Mouse (Mus musculus) kidney, postnatal 4 days (tissue): ENCODE results near the gene Il11ra1.
A peak's percentile ranks its signal among the peaks of the same experiment; 100 is the strongest.
"Not testable (repeated sequence)": the region's sequence is repeated elsewhere in the genome, so short reads cannot be mapped to it uniquely, and the experiment has no call there.

Source experiments
- DNase-seq, 2 experiments: peaks; one replicate each; pipeline ENCODE4 v3.0.0; 2021; ENCODE audit warnings: mixed read lengths in 2 of 2

Il11ra1 gene

DNA sequence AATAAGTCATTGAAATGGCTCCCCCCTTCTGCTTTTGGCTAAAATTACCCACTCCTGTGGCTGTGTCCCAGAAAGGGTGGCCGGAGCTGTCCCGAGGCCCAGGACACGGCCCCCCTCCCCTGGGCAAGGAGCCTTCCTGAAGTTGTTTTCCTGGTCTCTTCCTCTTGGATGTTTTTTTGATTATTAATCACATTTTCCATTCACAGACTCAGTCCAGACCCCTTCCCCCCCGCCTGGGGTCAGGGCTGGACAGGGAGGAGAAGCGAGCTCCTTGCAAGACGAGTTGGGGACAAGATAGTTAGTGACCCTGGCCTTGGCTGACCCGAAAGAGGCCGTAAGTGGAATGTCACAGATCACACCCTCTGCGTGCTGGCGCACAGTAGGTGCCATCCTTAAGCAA is at the start of gene Il11ra1:
Gene Il11ra1, plus strand, starts transcription at position 207 of the 400 bp plus-strand sequence.
- not testable (repeated sequence) for DNase-seq

GRCm38 (mm10) chr4:41653296-41653695 is 46.5 kb upstream of the Il11ra1 start:
- DNase-seq: peak; percentile 90 to 92

- DNase-seq: no peak
These were observed 46.1 kb upstream of the Il11ra1 start for GRCm38 (mm10) chr4:41653730-41654129.

- DNase-seq: peak; percentile 88 to 89
These were observed 45.6 kb upstream of the Il11ra1 start for GRCm38 (mm10) chr4:41654217-41654616.

DNA sequence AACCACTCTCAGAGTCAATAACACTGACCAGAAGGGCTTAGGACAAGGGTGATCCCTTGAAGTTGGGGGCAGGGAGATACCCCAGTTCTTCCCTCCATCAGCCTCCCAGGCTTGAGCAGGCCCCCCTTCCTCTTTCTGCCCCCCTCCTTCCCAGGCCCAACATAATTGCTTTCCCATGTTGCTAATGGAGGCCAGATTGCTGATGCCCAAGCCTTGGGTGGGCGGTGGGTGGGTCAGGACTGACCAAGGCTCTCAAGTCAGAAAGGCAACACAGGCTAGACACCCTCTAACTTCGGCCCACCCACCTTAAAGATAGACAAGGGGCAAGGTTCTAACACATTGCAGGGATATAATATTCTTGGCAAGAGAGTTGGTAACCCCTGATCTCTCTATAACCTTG is 44.3 kb upstream of the Il11ra1 start:
- DNase-seq: no peak

DNA sequence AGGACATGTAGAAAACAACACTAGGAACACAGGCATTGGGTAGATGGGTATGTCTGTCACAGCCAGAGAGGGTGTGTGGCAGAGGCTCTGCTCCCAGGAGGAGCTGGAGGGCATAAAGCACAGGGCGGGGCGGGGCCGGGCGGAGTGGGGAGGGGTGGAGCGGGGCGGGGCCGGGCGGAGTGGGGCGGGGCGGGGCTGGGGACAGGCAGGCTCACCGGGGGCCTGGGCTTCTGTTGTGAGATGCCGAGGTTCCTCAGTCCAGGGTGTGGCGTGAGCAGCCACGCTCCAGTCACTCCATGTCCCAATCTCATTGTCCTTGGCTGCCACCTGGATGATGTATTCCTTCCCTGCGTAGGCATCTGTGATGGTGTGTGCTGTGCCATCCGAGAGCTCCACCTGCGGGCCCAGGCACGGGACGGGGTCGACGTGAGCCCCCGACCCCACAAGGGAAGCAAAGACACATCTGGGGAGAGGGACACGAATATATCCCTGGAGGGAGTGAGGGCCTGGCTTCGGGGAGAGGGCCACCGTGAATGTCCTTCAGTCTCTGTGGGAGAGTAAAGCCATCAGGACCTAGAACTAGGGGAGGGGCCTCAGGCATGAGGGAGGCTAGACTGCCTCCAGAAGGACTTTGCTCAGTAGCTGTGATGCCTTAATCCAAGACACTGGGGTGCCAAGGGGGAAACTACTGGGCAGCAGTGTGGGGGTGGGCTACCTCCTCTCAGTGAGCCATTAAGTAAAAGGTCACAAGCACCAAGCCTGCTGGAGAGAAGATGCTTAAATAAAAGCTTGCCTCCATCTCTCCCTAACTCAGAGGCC is 41.0 kb upstream of the Il11ra1 start:
- DNase-seq: peak; percentile 61 to 75

GRCm38 (mm10) chr4:41659556-41659955 is 40.2 kb upstream of the Il11ra1 start:
- DNase-seq: no peak

DNA sequence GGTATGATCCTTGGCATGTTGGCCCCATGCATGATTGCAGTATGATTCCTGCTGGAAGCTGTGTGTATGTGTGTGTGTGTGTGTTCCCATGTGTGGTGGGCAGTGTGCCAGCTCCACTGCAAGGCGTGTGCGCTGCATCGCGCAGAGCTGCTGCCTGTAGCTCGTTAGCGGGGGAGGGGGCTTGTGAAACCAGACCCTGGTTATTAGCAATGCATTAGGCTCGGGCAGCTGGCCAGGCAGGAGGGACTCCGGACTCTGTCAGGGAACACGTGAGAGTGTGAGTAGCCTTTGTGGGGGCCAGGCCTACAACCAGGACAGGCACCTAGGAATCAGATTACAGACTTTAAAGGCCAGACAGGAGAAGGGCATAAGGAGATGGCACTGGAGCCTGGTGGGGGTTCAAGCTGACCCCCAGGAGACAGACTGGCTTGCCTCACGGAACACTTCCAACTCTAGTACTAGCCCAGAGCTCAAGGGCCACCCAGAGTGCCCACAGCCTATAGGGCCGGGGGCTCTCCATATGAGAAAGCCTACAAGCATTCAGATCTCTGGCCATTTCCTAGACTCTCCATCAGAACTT is 38.8 kb upstream of the Il11ra1 start:
- peak; percentile 77 to 87 for DNase-seq

DNA sequence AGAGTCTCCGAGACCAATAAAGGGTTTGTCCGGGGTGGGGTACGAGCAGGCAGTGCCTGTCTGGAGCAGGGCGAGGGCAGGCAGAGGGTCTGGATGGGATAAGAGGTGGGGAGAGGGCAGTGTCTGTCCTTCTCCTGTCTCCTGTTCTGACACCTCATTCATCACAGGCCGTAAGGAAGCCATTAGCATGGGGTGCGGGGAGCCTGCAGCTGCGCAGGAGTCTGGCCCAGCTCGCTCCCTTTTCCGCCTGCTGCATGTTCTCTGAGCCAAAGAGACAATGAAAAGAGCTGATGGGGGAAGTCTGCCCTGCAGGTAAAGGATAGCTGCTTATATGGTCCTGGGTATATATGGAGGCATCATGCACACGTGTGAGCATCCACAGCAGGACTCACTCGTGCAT is 37.1 kb upstream of the Il11ra1 start:
- no peak for DNase-seq

GRCm38 (mm10) chr4:41663614-41664013 is 36.2 kb upstream of the Il11ra1 start:
- DNase-seq: peak in 1 of 2 experiments; percentile 51

DNA sequence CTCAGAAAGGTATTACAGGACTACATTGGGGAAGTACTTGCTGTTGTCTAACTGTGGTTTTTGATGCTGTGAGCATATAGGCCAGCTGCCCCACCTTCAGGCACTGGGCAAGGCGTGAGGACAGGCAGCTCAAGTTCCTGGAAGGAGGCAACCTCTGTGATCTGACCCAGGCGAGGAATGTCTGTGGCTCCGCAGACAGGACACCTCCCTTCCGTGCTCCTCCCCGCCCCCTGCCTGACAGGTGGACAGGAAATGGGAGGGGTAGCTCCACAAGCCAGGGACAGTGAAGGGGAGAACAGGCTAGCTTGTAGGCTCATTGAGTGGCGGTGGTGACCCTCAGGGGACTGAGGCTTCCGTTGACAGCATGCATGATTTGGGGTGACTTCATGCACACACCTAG is 35.3 kb upstream of the Il11ra1 start:
- peak; percentile 62 to 78 for DNase-seq

DNA sequence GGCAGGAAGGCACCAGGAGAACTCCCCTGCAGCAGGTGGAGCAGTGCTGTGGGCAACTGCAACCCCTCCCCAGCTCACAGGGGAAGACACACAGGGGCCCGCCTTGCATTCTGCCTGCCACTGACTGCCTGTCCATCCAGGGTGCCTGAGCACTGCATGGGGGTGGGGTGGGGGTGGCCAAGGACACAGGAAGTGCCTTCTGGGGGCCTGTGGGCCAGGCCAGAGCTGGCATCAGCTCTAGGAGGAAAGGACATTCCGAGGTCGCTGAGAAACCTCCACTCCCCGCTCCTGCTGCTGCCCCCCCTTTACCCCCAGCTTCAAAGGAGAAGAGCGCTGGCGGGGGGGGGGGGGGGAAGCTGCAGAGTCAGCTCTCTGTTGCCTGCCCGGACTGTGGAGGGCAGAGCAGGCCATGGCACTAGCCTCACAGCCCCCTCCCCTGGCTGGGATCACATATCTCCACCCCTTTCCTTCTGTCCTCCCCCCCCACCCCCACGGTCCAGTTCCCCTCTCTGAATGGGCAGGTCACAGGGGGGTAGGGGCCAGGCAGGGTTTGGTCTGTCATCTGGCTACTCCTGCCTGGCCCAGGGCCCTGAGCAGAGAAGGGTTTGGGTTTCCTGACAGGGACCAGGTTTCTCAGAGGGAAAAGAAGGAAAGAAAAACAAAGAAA is 34.6 kb upstream of the Il11ra1 start:
- peak; percentile 44 to 64 for DNase-seq

DNA sequence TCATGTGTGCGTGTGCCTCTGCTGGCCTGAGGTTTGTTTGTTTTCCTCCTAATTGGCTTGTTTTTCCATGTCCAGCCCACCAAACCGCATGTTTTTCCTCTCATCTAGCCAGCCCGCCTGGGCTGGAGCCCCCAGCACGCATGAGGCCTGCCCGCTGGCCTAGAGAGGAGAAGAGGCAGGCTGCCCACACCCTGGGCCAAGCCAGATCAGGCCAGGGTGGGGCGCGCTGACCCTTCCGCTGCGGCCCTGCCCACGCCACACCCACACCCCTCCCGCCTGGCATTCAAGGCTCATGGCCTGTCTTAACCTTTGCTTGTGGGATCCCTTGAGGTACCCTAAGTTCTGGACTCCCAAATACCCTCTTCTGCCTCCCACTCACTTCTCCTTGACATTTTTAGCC is 33.1 kb upstream of the Il11ra1 start:
- no peak for DNase-seq

DNA sequence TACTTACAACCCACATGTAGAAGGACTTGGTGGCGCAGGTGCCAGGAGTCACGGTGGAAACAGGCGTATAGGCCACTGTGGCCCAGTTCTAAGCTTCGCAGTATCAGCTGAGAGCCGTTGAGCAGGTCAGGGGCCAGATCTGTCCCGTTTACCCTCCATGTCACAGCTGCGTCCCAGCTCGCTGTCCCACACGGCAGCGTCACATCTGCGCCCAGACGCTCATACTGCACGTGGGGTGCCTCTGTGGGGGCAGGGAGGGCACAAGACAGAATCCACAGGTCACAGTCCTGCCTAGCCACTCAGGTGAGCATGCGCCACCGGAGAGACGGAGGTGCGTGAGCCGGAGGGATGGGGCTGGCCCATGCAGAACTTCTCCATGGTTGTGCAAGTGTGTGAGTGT is 29.0 kb upstream of the Il11ra1 start:
- no peak for DNase-seq

DNA sequence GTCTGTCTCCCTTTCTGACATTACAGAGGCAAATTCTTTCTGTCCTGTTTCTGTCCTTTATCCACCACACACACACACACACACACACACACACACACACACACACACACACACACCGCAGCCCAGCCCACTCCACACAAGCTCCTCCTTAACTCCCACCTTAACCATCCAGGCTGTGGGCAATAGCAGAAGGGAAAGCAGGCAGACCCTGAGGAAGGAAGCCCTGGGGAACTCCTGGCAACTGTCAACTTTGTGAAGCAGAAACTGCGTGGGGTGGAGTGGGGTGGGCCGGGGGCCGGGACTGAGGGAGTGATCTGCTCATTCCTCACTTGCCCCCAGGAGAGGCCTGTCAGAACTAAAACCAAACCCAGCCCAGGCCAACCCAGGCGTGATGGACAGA is 28.3 kb upstream of the Il11ra1 start:
- DNase-seq: no peak

GRCm38 (mm10) chr4:41671963-41672480 is 27.8 kb upstream of the Il11ra1 start:
- no peak for DNase-seq

DNA sequence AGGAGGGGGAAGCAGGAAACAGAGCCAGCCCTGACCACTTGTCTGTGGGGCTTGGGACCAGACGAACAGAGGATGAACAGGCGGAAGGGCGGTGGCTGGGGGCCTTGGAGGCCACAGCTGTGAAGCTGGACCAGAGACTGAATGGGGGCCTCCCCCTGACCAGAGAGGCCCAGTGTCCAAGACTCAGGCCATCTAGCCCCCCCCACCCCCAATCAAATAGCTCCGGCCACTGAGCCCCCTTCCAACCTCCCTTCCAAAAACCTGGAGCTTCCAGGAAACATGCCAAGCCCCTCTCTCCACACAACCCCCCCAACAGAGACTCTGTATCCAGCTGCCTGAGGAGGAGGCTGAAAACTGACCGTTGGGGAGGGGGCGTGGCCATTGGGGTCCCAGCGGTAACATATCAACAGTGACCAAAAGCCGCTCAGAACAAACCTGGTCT is 27.2 kb upstream of the Il11ra1 start:
- peak; percentile 48 to 66 for DNase-seq

GRCm38 (mm10) chr4:41673186-41673585 is 26.6 kb upstream of the Il11ra1 start:
- no peak for DNase-seq

- DNase-seq: peak in 1 of 2 experiments; percentile 37
These were observed 23.4 kb upstream of the Il11ra1 start for GRCm38 (mm10) chr4:41676248-41677005.

GRCm38 (mm10) chr4:41677006-41677629 is 22.7 kb upstream of the Il11ra1 start:
- peak; percentile 83 to 89 for DNase-seq

DNA sequence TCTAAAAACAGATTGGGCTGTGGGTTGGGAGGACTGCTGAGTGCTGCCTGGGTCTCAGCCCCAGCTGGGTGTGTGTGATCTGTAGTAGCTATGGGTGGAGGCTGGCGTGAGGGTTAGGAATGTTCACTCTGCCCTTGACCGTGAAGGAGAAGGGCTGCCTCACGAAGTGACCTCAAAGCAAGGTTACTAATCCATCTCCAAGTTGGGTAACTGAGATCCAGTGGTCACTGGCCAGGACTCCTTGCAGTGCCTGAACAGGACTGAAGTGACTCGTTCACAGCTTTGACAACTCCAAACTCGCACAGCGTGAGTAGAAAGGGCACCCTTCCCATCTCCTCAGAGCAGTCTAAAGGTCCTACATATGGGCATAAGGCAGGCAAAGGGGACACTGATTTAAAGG is 20.9 kb upstream of the Il11ra1 start:
- no peak for DNase-seq

GRCm38 (mm10) chr4:41679291-41679690 is 20.5 kb upstream of the Il11ra1 start:
- DNase-seq: peak in 1 of 2 experiments; percentile 59
